Mouse (Mus musculus) MEL (cell line): ENCODE measurements around the gene Kiss1r. TPM values are rescaled to one million over a fixed set of nuclear protein-coding genes. Genes with fewer than 3 reads are reported as not detected.

ENCODE experiments used
- DNase-seq: peaks from one replicate; pipeline ENCODE4 v3.0.0; 2011; ENCODE audit warnings: low read depth, low spot score
- H3K27ac ChIP-seq: 2 replicates; pipeline ENCODE4 v1.5.1; 2012; ENCODE audit warnings: low read depth, mild to moderate bottlenecking, control low read depth, low read length, moderate library complexity; ENCODE audit not compliant: control insufficient read depth
- H3K27me3 ChIP-seq, 2 experiments: fragments of 150-350 bp in 1 of 2; sonication (generic) in 1 of 2; 2 replicates each; pipeline ENCODE4 v1.6.1; 2012; ENCODE audit warnings: low read length in 2 of 2, mild to moderate bottlenecking in 2 of 2, improper control_type of control experiment in 1 of 2, moderate library complexity in 1 of 2; ENCODE audit not compliant: insufficient read depth in 2 of 2, control insufficient read depth in 1 of 2
- H3K36me3 ChIP-seq, 2 experiments: 2 replicates each; pipeline ENCODE4 v1.6.1; 2012 to 2014; ENCODE audit warnings: low read length in 2 of 2, improper control_type of control experiment in 1 of 2, inconsistent platforms in 1 of 2, mild to moderate bottlenecking in 1 of 2; ENCODE audit not compliant: insufficient read depth in 2 of 2, control insufficient read depth in 1 of 2
- H3K4me1 ChIP-seq, 2 experiments: fragments of 150-350 bp in 1 of 2; sonication (generic) in 1 of 2; 2 replicates each; pipeline ENCODE4 v1.6.1; 2012; ENCODE audit warnings: low read length in 2 of 2, improper control_type of control experiment in 1 of 2, mild to moderate bottlenecking in 1 of 2; ENCODE audit not compliant: insufficient read depth in 2 of 2, control insufficient read depth in 1 of 2
- H3K4me3 ChIP-seq, 2 experiments: fragments of 150-350 bp in 1 of 2; sonication (generic) in 1 of 2; 2 replicates each; pipeline ENCODE4 v1.5.1; 2012; ENCODE audit warnings: low read depth in 2 of 2, low read length in 2 of 2, mild to moderate bottlenecking in 2 of 2, moderate library complexity in 2 of 2, control low read depth in 1 of 2, improper control_type of control experiment in 1 of 2; ENCODE audit not compliant: control insufficient read depth in 1 of 2, insufficient read depth in 1 of 2
- H3K79me2 ChIP-seq: 2 replicates; pipeline ENCODE4 v1.6.1; 2012; ENCODE audit warnings: mild to moderate bottlenecking, low read length, moderate library complexity; ENCODE audit not compliant: control insufficient read depth, poor library complexity, insufficient read depth
- H3K9ac ChIP-seq: 2 replicates; pipeline ENCODE4 v1.6.1; 2012; ENCODE audit warnings: low read depth, mild to moderate bottlenecking, control low read depth, low read length, moderate library complexity; ENCODE audit not compliant: control insufficient read depth, poor library complexity, severe bottlenecking
- H3K9me3 ChIP-seq: fragments of 150-350 bp; sonication (generic); replicated peaks from 2 replicates; pipeline ENCODE4 v1.6.1; 2012; ENCODE audit warnings: mild to moderate bottlenecking, low read length, improper control_type of control experiment, moderate library complexity; ENCODE audit not compliant: insufficient read depth
- CTCF ChIP-seq, 3 experiments: IDR thresholded peaks in 2 of 3; conservative IDR thresholded peaks in 1 of 3; 2 replicates each; pipeline ENCODE4 v1.5.1; 2011 to 2012; ENCODE audit warnings: low read length in 3 of 3, low read depth in 2 of 3, mild to moderate bottlenecking in 2 of 3, improper control_type of control experiment in 1 of 3, inconsistent platforms in 1 of 3, mixed read lengths in 1 of 3, moderate library complexity in 1 of 3; ENCODE audit not compliant: control insufficient read depth in 1 of 3, insufficient read depth in 1 of 3, poor library complexity in 1 of 3, severe bottlenecking in 1 of 3
- ELF1 ChIP-seq: IDR thresholded peaks from 2 replicates; pipeline ENCODE4 v1.6.1; 2014; ENCODE audit warnings: low read depth, mild to moderate bottlenecking, inconsistent platforms, low read length, improper control_type of control experiment, moderate library complexity
- EP300 ChIP-seq, 2 experiments: IDR thresholded peaks; 2 replicates each; pipeline ENCODE4 v1.6.1; 2011; ENCODE audit warnings: improper control_type of control experiment in 2 of 2, low read length in 2 of 2, low read depth in 1 of 2, mild to moderate bottlenecking in 1 of 2
- ETS1 ChIP-seq: IDR thresholded peaks from 2 replicates; pipeline ENCODE4 v1.6.1; 2012; ENCODE audit warnings: low read depth, mild to moderate bottlenecking, inconsistent platforms, low read length, improper control_type of control experiment, moderate library complexity
- HCFC1 ChIP-seq: IDR thresholded peaks from 2 replicates; pipeline ENCODE4 v1.6.1; 2012; ENCODE audit warnings: low read depth, mild to moderate bottlenecking, inconsistent platforms, low read length, improper control_type of control experiment, moderate library complexity
- MAFK ChIP-seq: IDR thresholded peaks from 2 replicates; pipeline ENCODE4 v1.6.1; 2011; ENCODE audit warnings: low read depth, mild to moderate bottlenecking, low read length, improper control_type of control experiment, borderline replicate concordance
- MAX ChIP-seq: IDR thresholded peaks from 2 replicates; pipeline ENCODE4 v1.6.1; 2011; ENCODE audit warnings: low read length, improper control_type of control experiment
- MAZ ChIP-seq: IDR thresholded peaks from 2 replicates; pipeline ENCODE4 v1.6.1; 2012; ENCODE audit warnings: low read depth, mild to moderate bottlenecking, inconsistent platforms, low read length, improper control_type of control experiment
- MXI1 ChIP-seq: IDR thresholded peaks from 2 replicates; pipeline ENCODE4 v1.6.1; 2011; ENCODE audit warnings: mild to moderate bottlenecking, low read depth, low read length, improper control_type of control experiment
- MYC ChIP-seq: IDR thresholded peaks from 2 replicates; pipeline ENCODE4 v1.6.1; 2011; ENCODE audit warnings: low read depth, mild to moderate bottlenecking, low read length, improper control_type of control experiment, moderate library complexity
- NRF1 ChIP-seq: IDR thresholded peaks from 2 replicates; pipeline ENCODE4 v1.6.1; 2014; ENCODE audit warnings: low read depth, mild to moderate bottlenecking, inconsistent platforms, low read length, improper control_type of control experiment, moderate library complexity; ENCODE audit not compliant: poor library complexity, insufficient read depth, severe bottlenecking
- POLR2A ChIP-seq, 2 experiments: IDR thresholded peaks; 2 replicates each; pipeline ENCODE4 v1.6.1; 2011 to 2012; ENCODE audit warnings: low read length in 2 of 2, mild to moderate bottlenecking in 2 of 2, control low read depth in 1 of 2, improper control_type of control experiment in 1 of 2, low read depth in 1 of 2, moderate library complexity in 1 of 2; ENCODE audit not compliant: control insufficient read depth in 1 of 2, insufficient read depth in 1 of 2, poor library complexity in 1 of 2
- POLR2AphosphoS2 ChIP-seq: IDR thresholded peaks from 2 replicates; pipeline ENCODE4 v1.6.1; 2011; ENCODE audit warnings: low read length, improper control_type of control experiment
- POLR2AphosphoS5 ChIP-seq: IDR thresholded peaks from 2 replicates; pipeline ENCODE4 v1.6.1; 2012; ENCODE audit warnings: low read depth, borderline replicate concordance, mild to moderate bottlenecking, inconsistent platforms, low read length, moderate library complexity, mixed read lengths
- RAD21 ChIP-seq: IDR thresholded peaks from 2 replicates; pipeline ENCODE4 v1.6.1; 2011; ENCODE audit warnings: mild to moderate bottlenecking, low read depth, low read length, improper control_type of control experiment
- RCOR1 ChIP-seq: IDR thresholded peaks from 2 replicates; pipeline ENCODE4 v1.6.1; 2012; ENCODE audit warnings: low read depth, mild to moderate bottlenecking, inconsistent platforms, low read length, improper control_type of control experiment
- SIN3A ChIP-seq: IDR thresholded peaks from 2 replicates; pipeline ENCODE4 v1.6.1; 2012; ENCODE audit warnings: low read length, improper control_type of control experiment, inconsistent platforms
- SMC3 ChIP-seq: IDR thresholded peaks from 2 replicates; pipeline ENCODE4 v1.6.1; 2011; ENCODE audit warnings: low read depth, low read length, improper control_type of control experiment
- TBP ChIP-seq: IDR thresholded peaks from 2 replicates; pipeline ENCODE4 v1.8.0; 2011; ENCODE audit warnings: low read depth, low read length, improper control_type of control experiment
- TCF12 ChIP-seq: IDR thresholded peaks from 2 replicates; pipeline ENCODE4 v1.6.1; 2014; ENCODE audit warnings: low read depth, mild to moderate bottlenecking, inconsistent platforms, low read length, improper control_type of control experiment, moderate library complexity
- UBTF ChIP-seq: IDR thresholded peaks from 2 replicates; pipeline ENCODE4 v1.6.1; 2012; ENCODE audit warnings: low read depth, mild to moderate bottlenecking, inconsistent platforms, low read length, improper control_type of control experiment, moderate library complexity, borderline replicate concordance; ENCODE audit not compliant: insufficient read depth
- USF1 ChIP-seq: IDR thresholded peaks from 2 replicates; pipeline ENCODE4 v1.6.1; 2014; ENCODE audit warnings: low read depth, mild to moderate bottlenecking, inconsistent platforms, low read length, improper control_type of control experiment, moderate library complexity
- USF2 ChIP-seq, 2 experiments: IDR thresholded peaks; 2 replicates each; pipeline ENCODE4 v1.6.1; 2011 to 2012; ENCODE audit warnings: improper control_type of control experiment in 2 of 2, low read length in 2 of 2, borderline replicate concordance in 1 of 2, inconsistent platforms in 1 of 2, low read depth in 1 of 2, mild to moderate bottlenecking in 1 of 2; ENCODE audit not compliant: insufficient read depth in 1 of 2
- ZC3H11A ChIP-seq: IDR thresholded peaks from 2 replicates; pipeline ENCODE4 v1.6.1; 2012; ENCODE audit warnings: low read depth, mild to moderate bottlenecking, inconsistent platforms, low read length, improper control_type of control experiment
- ZKSCAN1 ChIP-seq: IDR thresholded peaks from 2 replicates; pipeline ENCODE4 v1.6.1; 2012; ENCODE audit warnings: low read depth, mild to moderate bottlenecking, inconsistent platforms, low read length, improper control_type of control experiment, moderate library complexity
- ZNF384 ChIP-seq: IDR thresholded peaks from 2 replicates; pipeline ENCODE4 v1.6.1; 2012; ENCODE audit warnings: low read depth, mild to moderate bottlenecking, inconsistent platforms, low read length, improper control_type of control experiment
- polyA plus RNA-seq, 2 experiments: library from polyadenylated mRNA; stranded (reverse) in 1 of 2; unstranded in 1 of 2; fragments of >175 nt in 1 of 2; fragments of >200 nt in 1 of 2; gene quantifications; 2 replicates each; pipeline versions ENCODE4 v1.2.1 to v1.2.4; 2012; ENCODE audit warnings: low replicate concordance in 2 of 2, low read depth in 1 of 2; ENCODE audit not compliant: insufficient read length in 2 of 2, insufficient read depth in 1 of 2, missing spikeins in 1 of 2
- total RNA-seq: library from RNA; depleted of rRNA; stranded (reverse); fragments of 300-350 nt; gene quantifications from 2 replicates; pipeline ENCODE4 v1.2.3, GENCODE M21; 2012

The Kiss1r gene
- total and polyA plus RNA-seq, 3 experiments: 9.1 to 23.5 TPM; not detected in 1

GRCm38 (mm10) chr10:79921572-79921971, 4.8 kb downstream of the Kiss1r start:
- H3K4me3 ChIP-seq: no peak overlapping the region
- no peak overlapping the region for H3K9ac ChIP-seq
- peaks cover 9% of the 10 kb centered on the region for H3K79me2 ChIP-seq
- no peaks in the 10 kb centered on the region for H3K27me3 ChIP-seq
- H3K36me3 ChIP-seq: no peaks in the 10 kb centered on the region; a peak in 2 of 4 replicates
- no peak overlapping the region for H3K27ac ChIP-seq
- no peaks in the 10 kb centered on the region for H3K9me3 ChIP-seq
- no peak for DNase-seq
- peaks cover 5 to 6% of the 10 kb centered on the region in 2 experiments; a peak in 3 of 4 replicates for H3K4me1 ChIP-seq
- TF ChIP-seq ELF1 (no peak), ZC3H11A (no peak), EP300 (IDR thresholded peaks at IDR 0.05; ENCODE audit: low read depth in 1 of 2, low read length in 2 of 2) (no peak), NRF1 (no peak), ZKSCAN1 (no peak)
- TF ChIP-seq, all 39 proteins: peak for 0

- TF ChIP-seq MAFK (no peak), POLR2AphosphoS5 (no peak), MYC (0 out of 2 replicates have a peak, but pooled peaks have one; percentile 28), SIN3A (peak; percentile 95), MAX (no peak), ZKSCAN1 (no peak), USF2 (IDR thresholded peaks at IDR 0.05; ENCODE audit: borderline replicate concordance in 1 of 2, insufficient read depth in 1 of 2, low read depth in 1 of 2, low read length in 2 of 2) (no peak), NRF1 (peak; percentile 28; the same call in 1 of the 2 replicates), CTCF (IDR thresholded peaks at IDR 0.05 in 2 of 3, conservative IDR thresholded peaks at IDR 0.05 in 1 of 3; ENCODE audit: control insufficient read depth in 1 of 3, insufficient read depth in 1 of 3, low read depth in 2 of 3, low read length in 3 of 3, poor library complexity in 1 of 3, severe bottlenecking in 1 of 3) (peak in 2 of 3 experiments; percentile 99; a peak in 5 of 6 replicates), UBTF (no peak), MXI1 (peak; percentile 88), RAD21 (peak; percentile 98), RCOR1 (no peak), USF1 (no peak), EP300 (IDR thresholded peaks at IDR 0.05; ENCODE audit: low read depth in 1 of 2, low read length in 2 of 2) (no peak), ZC3H11A (peak; percentile 97), SMC3 (peak; percentile 100), MAZ (0 out of 2 replicates have a peak, but pooled peaks have one; percentile 10), ELF1 (peak; percentile 51; the same call in 1 of the 2 replicates), TCF12 (peak; percentile 21; the same call in 1 of the 2 replicates), ZNF384 (peak; percentile 66), POLR2AphosphoS2 (no peak), POLR2A (IDR thresholded peaks at IDR 0.05; ENCODE audit: control insufficient read depth in 1 of 2, insufficient read depth in 1 of 2, low read depth in 1 of 2, low read length in 2 of 2, poor library complexity in 1 of 2) (peak in 1 of 2 experiments; percentile 40; a peak in 1 of 4 replicates), HCFC1 (peak; percentile 64), ETS1 (peak; percentile 37; the same call in 1 of the 2 replicates), TBP (peak; percentile 48; the same call in 1 of the 2 replicates)
- Histone ChIP-seq H3K4me1 (peaks cover 0 to 6% of the 10 kb centered on the region in 2 experiments; a peak in 1 of 4 replicates), H3K4me3 (peak overlapping the region; percentile 53 to 90; a peak in 3 of 4 replicates), H3K27ac (peak overlapping the region; percentile 76), H3K79me2 (peaks cover 9% of the 10 kb centered on the region), H3K36me3 (no peaks in the 10 kb centered on the region; a peak in 1 of 4 replicates), H3K27me3 (no peaks in the 10 kb centered on the region), H3K9me3 (no peaks in the 10 kb centered on the region), H3K9ac (peak overlapping the region; percentile 87)
- peak; percentile 90 for DNase-seq
Observed at GRCm38 (mm10) chr10:79924998-79925784, 8.4 kb downstream of the Kiss1r start.
